Mouse (Mus musculus): ENCODE measurements around the gene Rcor1. TPM values are rescaled to one million over a fixed set of nuclear protein-coding genes. Genes with fewer than 3 reads are reported as not detected.

Gene Rcor1
- polyA plus RNA-seq, 1 experiment from 2014 or later: 13.0 TPM

DNA sequence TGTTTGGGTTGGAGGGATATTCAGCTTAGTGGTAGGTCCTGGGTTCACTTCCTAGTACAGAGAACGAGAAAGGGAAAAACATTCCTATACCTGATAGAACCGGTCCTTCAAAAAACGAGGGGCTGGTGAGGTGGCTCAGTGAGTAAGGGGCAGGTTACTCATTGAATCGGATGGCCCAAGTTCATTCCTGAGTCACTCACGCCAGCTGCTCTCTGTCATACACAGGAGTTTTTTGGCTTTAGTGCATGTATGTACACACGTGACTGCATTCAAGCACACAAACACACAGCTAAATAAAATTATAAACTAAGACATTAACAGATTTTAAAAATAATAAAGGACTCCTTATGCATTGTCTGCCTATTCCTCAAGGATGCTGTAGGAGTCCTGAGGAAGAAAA lies 57.1 kb downstream of the Rcor1 start:
- Histone ChIP-seq H3K27me3 (no peaks in the 10 kb centered on the region), H3K4me1 (0 out of 2 replicates have a peak, but pooled peaks cover 2% of the 10 kb centered on the region), H3K9me3 (replicated peaks) (no peaks in the 10 kb centered on the region), H3K9ac (no peak overlapping the region), H3K27ac (replicated peaks) (no peak overlapping the region), H3K4me3 (replicated peaks) (no peak overlapping the region), H3K4me2 (replicated peaks) (no peak overlapping the region), H3K36me3 (peaks cover 15% of the 10 kb centered on the region; the same call in 1 of the 2 replicates)
- ATAC-seq (ENCODE audit: insufficient number of reproducible peaks, low FRiP score, low TSS enrichment, low read depth): no peak
- WGBS: 90% methylated on average over 6 of the region's 6 CpGs

GRCm38 (mm10) chr12:111097036-111097435 lies 57.9 kb downstream of the Rcor1 start:
- ATAC-seq (ENCODE audit: insufficient number of reproducible peaks, low FRiP score, low TSS enrichment, low read depth): no peak
- Histone ChIP-seq H3K4me2 (replicated peaks) (no peak overlapping the region), H3K9ac (no peak overlapping the region), H3K27ac (replicated peaks) (no peak overlapping the region), H3K27me3 (no peaks in the 10 kb centered on the region), H3K4me3 (replicated peaks) (no peak overlapping the region), H3K9me3 (replicated peaks) (no peaks in the 10 kb centered on the region), H3K36me3 (peaks cover 21% of the 10 kb centered on the region; the same call in 1 of the 2 replicates), H3K4me1 (0 out of 2 replicates have a peak, but pooled peaks cover 2% of the 10 kb centered on the region)
- WGBS: 88% methylated on average over 8 of the region's 8 CpGs

DNA sequence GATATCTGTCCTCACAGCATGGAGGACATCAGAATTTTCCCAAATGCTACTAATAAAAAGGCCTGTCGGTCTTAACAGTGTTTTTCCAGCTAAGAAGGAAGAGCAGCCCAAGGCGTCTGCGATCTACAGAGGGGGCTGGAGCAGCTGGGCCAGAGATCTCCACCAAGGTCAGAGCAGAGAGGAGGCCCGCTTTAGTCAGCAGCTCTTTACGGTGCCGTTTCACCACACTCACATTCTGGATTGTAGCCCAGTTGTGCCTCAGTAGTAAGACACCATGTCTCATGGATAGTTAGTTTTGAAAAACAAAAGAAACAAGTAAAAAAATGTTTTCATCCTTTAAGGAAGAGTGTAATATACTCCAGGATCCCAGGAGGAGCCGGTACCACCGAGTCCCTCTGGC lies 72.0 kb downstream of the Rcor1 start:
- no peak for ATAC-seq (ENCODE audit: insufficient number of reproducible peaks, low FRiP score, low TSS enrichment, low read depth)
- Histone ChIP-seq H3K27me3 (no peaks in the 10 kb centered on the region), H3K4me2 (replicated peaks) (no peak overlapping the region), H3K9me3 (replicated peaks) (no peaks in the 10 kb centered on the region), H3K27ac (replicated peaks) (no peak overlapping the region), H3K4me1 (no peaks in the 10 kb centered on the region), H3K9ac (no peak overlapping the region), H3K4me3 (replicated peaks) (no peak overlapping the region), H3K36me3 (peaks cover 82% of the 10 kb centered on the region)
- 89% methylated on average over 8 of the region's 8 CpGs for WGBS

DNA sequence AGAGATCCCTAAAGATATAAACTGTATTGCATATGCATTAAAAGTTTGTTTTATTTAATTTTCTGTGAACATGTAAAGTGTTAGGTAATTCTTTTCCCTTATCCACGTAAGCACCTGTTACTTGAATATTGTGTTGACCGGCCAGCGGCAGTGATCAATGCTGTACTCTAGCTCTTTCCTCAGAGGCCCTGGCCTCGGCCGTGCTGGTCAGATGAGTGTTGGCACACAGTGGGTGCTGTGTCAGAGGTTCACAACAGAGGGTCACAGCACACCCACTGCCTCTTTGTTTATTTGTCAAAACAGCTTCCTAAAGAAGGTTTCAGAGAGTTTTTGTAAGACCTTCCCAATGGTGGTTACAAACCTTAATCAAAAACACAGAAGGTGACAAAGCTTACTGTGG lies 75.4 kb downstream of the Rcor1 start:
- WGBS: 89% methylated on average over 5 of the region's 5 CpGs
- Histone ChIP-seq H3K27ac (replicated peaks) (no peak overlapping the region), H3K4me3 (replicated peaks) (no peak overlapping the region), H3K9me3 (replicated peaks) (no peaks in the 10 kb centered on the region), H3K9ac (no peak overlapping the region), H3K36me3 (peaks cover 85% of the 10 kb centered on the region), H3K4me2 (replicated peaks) (no peak overlapping the region), H3K4me1 (no peaks in the 10 kb centered on the region), H3K27me3 (no peaks in the 10 kb centered on the region)
- ATAC-seq (ENCODE audit: insufficient number of reproducible peaks, low FRiP score, low TSS enrichment, low read depth): no peak

- H3K36me3 ChIP-seq: peaks cover 48% of the 10 kb centered on the region
Observed at GRCm38 (mm10) chr12:111119506-111120085, 80.4 kb downstream of the Rcor1 start.

DNA sequence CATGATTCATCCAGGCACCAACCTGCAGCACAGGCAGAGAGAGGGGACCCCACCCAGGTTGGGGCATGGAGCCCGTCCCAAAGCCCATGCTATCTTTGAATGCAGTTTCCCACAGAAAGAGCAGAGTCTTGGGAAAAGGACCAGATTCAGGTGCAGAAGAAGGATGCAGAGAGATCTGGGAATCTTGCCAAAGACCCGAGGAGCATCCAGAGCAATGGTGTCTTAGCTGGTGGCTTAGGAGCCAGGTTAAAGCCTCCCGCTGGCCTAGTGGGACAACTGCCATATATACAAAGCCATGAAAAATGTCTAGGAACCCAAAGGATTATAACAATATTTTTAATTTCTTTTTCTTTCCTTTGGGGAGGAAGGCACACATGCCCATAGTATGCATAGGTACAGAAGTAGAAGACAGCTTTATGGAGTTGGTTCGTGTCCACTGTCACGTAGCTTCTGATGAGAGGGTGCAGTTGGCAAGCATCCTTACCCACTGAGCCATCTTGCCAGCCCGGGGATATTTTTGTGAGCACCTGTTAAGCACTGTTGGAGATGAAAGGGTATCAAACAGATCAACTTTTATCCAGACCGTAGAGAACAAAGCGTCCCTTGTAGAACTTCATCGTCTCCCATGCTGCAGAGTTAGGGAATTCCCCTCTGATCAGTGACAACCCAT lies 82.0 kb downstream of the Rcor1 start:
- Histone ChIP-seq H3K9ac (no peak overlapping the region), H3K4me1 (no peaks in the 10 kb centered on the region), H3K4me2 (replicated peaks) (no peak overlapping the region), H3K36me3 (peaks cover 37% of the 10 kb centered on the region), H3K4me3 (replicated peaks) (no peak overlapping the region), H3K9me3 (replicated peaks) (no peaks in the 10 kb centered on the region), H3K27ac (replicated peaks) (no peak overlapping the region), H3K27me3 (no peaks in the 10 kb centered on the region)
- WGBS: 88% methylated on average over 9 of the region's 9 CpGs
- ATAC-seq (ENCODE audit: insufficient number of reproducible peaks, low FRiP score, low TSS enrichment, low read depth): no peak

More at GRCm38 (mm10) chr12:111119506-111120085, 80.4 kb downstream of the Rcor1 start:
- Histone ChIP-seq H3K27me3 (no peaks in the 10 kb centered on the region), H3K4me2 (replicated peaks) (no peak overlapping the region), H3K9ac (no peak overlapping the region), H3K4me1 (no peaks in the 10 kb centered on the region), H3K9me3 (replicated peaks) (no peaks in the 10 kb centered on the region), H3K27ac (replicated peaks) (no peak overlapping the region), H3K4me3 (replicated peaks) (no peak overlapping the region)
- no peak for ATAC-seq (ENCODE audit: insufficient number of reproducible peaks, low FRiP score, low TSS enrichment, low read depth)
- 92% methylated on average over 5 of the region's 5 CpGs for WGBS

DNA sequence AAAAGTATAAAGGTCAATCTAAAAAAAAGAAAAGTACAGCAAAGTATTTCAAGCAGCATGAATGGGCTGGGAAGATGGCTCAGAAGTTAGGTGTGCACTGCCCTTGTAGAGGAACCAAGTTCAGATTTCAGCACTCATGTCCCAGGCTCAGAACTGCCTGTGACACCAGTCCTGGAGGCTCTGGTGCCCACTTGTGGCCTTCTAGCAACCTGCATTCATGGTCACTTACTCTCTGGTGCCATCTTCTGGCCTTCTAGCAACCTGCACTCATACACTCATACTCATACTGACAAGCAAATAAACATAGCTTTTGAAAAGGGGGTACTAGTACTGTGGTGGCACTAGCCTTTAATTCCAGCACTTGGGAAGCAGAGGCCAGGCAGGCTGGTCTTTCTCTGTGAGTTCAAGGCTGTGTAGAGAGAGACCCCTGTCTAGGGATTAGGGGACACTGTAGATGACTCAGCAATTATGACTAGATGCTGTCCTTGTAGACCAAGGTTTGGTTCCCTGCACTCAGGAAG lies 83.2 kb downstream of the Rcor1 start:
- Histone ChIP-seq H3K27me3 (no peaks in the 10 kb centered on the region), H3K9ac (no peak overlapping the region), H3K4me1 (no peaks in the 10 kb centered on the region), H3K4me3 (replicated peaks) (no peak overlapping the region), H3K36me3 (peaks cover 24% of the 10 kb centered on the region), H3K9me3 (replicated peaks) (no peaks in the 10 kb centered on the region), H3K27ac (replicated peaks) (no peak overlapping the region), H3K4me2 (replicated peaks) (no peak overlapping the region)
- ATAC-seq (ENCODE audit: insufficient number of reproducible peaks, low FRiP score, low TSS enrichment, low read depth): no peak

GRCm38 (mm10) chr12:111124601-111125260 lies 85.6 kb downstream of the Rcor1 start:
- WGBS: 76% methylated on average over 14 of the region's 14 CpGs
- no peaks in the 10 kb centered on the region for H3K9me3 ChIP-seq (replicated peaks)
- H3K27me3 ChIP-seq: no peaks in the 10 kb centered on the region
- H3K27ac ChIP-seq (replicated peaks): no peak overlapping the region
- 0 out of 2 replicates have a peak, but pooled peaks cover 1% of the 10 kb centered on the region for H3K36me3 ChIP-seq
- no peak overlapping the region for H3K4me2 ChIP-seq (replicated peaks)
- ATAC-seq (ENCODE audit: insufficient number of reproducible peaks, low FRiP score, low TSS enrichment, low read depth): no peak
- H3K9ac ChIP-seq: no peak overlapping the region
- no peak overlapping the region for H3K4me3 ChIP-seq (replicated peaks)
- no peaks in the 10 kb centered on the region for H3K4me1 ChIP-seq

GRCm38 (mm10) chr12:111125666-111126065 lies 86.5 kb downstream of the Rcor1 start:
- ATAC-seq (ENCODE audit: insufficient number of reproducible peaks, low FRiP score, low TSS enrichment, low read depth): no peak
- no peak overlapping the region for H3K4me2 ChIP-seq (replicated peaks)
- 66% methylated on average over 6 of the region's 6 CpGs for WGBS

GRCm38 (mm10) chr12:111134169-111134568 lies 95.0 kb downstream of the Rcor1 start:
- Histone ChIP-seq H3K4me1 (peaks cover 12% of the 10 kb centered on the region; the same call in 1 of the 2 replicates), H3K9ac (no peak overlapping the region), H3K36me3 (no peaks in the 10 kb centered on the region), H3K27me3 (no peaks in the 10 kb centered on the region), H3K9me3 (replicated peaks) (no peaks in the 10 kb centered on the region), H3K4me3 (replicated peaks) (no peak overlapping the region), H3K27ac (replicated peaks) (no peak overlapping the region; the same call in 1 of the 2 replicates), H3K4me2 (replicated peaks) (no peak overlapping the region)
- ATAC-seq (ENCODE audit: insufficient number of reproducible peaks, low FRiP score, low TSS enrichment, low read depth): no peak
- 79% methylated on average over 7 of the region's 7 CpGs for WGBS

More at GRCm38 (mm10) chr12:111125666-111126065, 86.5 kb downstream of the Rcor1 start:
- no peak overlapping the region for H3K27ac ChIP-seq (replicated peaks)
- no peaks in the 10 kb centered on the region for H3K9me3 ChIP-seq (replicated peaks)
- H3K4me1 ChIP-seq: no peaks in the 10 kb centered on the region
- no peak overlapping the region for H3K9ac ChIP-seq
- H3K36me3 ChIP-seq: no peaks in the 10 kb centered on the region
- H3K27me3 ChIP-seq: no peaks in the 10 kb centered on the region
- H3K4me3 ChIP-seq (replicated peaks): no peak overlapping the region

Data from embryonic facial prominence, embryonic 15.5 days (tissue).